Mouse (Mus musculus) megakaryocyte, embryonic 14.5 days (primary cell): ENCODE measurements at regions not wholly inside any gene's neighbourhood (a gene's known extent, or its start where the extent isn't known, plus 50 kb on each side); places are given as distances from the start of the nearest gene placed in this dataset.

Experiments
- H3K27me3 ChIP-seq: replicated peaks from 2 replicates; pipeline ENCODE3; 2012; ENCODE audit warnings: inconsistent platforms
- H3K36me3 ChIP-seq: replicated peaks from 2 replicates; pipeline ENCODE3; 2012; ENCODE audit warnings: low read length, inconsistent platforms, mixed read lengths
- H3K4me1 ChIP-seq: 2 replicates; pipeline ENCODE4 v1.6.1; 2012; ENCODE audit warnings: inconsistent platforms
- H3K4me3 ChIP-seq: replicated peaks from 2 replicates; pipeline ENCODE3; 2012; ENCODE audit warnings: moderate library complexity, mild to moderate bottlenecking, inconsistent platforms
- H3K9me3 ChIP-seq: 2 replicates; pipeline ENCODE4 v1.6.1; 2012; ENCODE audit warnings: inconsistent platforms
- FLI1 ChIP-seq: IDR thresholded peaks from 2 replicates; pipeline ENCODE4 v1.6.1; 2012; ENCODE audit warnings: low read length, inconsistent platforms, mixed read lengths
- GATA1 ChIP-seq: IDR thresholded peaks from 3 replicates; pipeline ENCODE4 v1.6.1; 2012; ENCODE audit warnings: mixed read lengths, low read length, inconsistent platforms, borderline replicate concordance

- peaks cover 13% of the 10 kb centered on the region; the same call in 1 of the 2 replicates for H3K4me1 ChIP-seq
- H3K27me3 ChIP-seq: no peaks in the 10 kb centered on the region
- H3K4me3 ChIP-seq: no peak overlapping the region
- H3K9me3 ChIP-seq: no peaks in the 10 kb centered on the region
- no peak for TF ChIP-seq GATA1
- TF ChIP-seq FLI1: no peak
- H3K36me3 ChIP-seq: no peaks in the 10 kb centered on the region
These were observed 395.7 kb upstream of the Zeb2 start for GRCm38 (mm10) chr2:45512852-45513251.

GRCm38 (mm10) chr2:45511791-45512190, 394.6 kb upstream of the Zeb2 start:
- H3K4me1 ChIP-seq: peaks cover 10% of the 10 kb centered on the region; the same call in 1 of the 2 replicates
- H3K9me3 ChIP-seq: no peaks in the 10 kb centered on the region
- TF ChIP-seq FLI1: no peak
- no peak for TF ChIP-seq GATA1
- H3K36me3 ChIP-seq: no peaks in the 10 kb centered on the region
- no peaks in the 10 kb centered on the region for H3K27me3 ChIP-seq
- H3K4me3 ChIP-seq: no peak overlapping the region

- TF ChIP-seq GATA1 (no peak), FLI1 (no peak)
- peaks cover 3% of the 10 kb centered on the region; the same call in 1 of the 2 replicates for H3K4me1 ChIP-seq
- no peak overlapping the region for H3K4me3 ChIP-seq
- peaks cover 5% of the 10 kb centered on the region; the same call in 1 of the 2 replicates for H3K9me3 ChIP-seq
- H3K36me3 ChIP-seq: peaks cover 7% of the 10 kb centered on the region
- H3K27me3 ChIP-seq: no peaks in the 10 kb centered on the region
These were observed 387.3 kb upstream of the Zeb2 start for GRCm38 (mm10) chr2:45504468-45504867.

GRCm38 (mm10) chr2:45493656-45494055, 376.5 kb upstream of the Zeb2 start:
- no peaks in the 10 kb centered on the region for H3K27me3 ChIP-seq

GRCm38 (mm10) chr2:45486530-45486929, 369.3 kb upstream of the Zeb2 start:
- H3K4me3 ChIP-seq: no peak overlapping the region
- H3K9me3 ChIP-seq: no peaks in the 10 kb centered on the region
- H3K4me1 ChIP-seq: no peaks in the 10 kb centered on the region; the same call in 1 of the 2 replicates
- no peaks in the 10 kb centered on the region for H3K27me3 ChIP-seq
- H3K36me3 ChIP-seq: no peaks in the 10 kb centered on the region
- TF ChIP-seq FLI1: no peak
- no peak for TF ChIP-seq GATA1

More at GRCm38 (mm10) chr2:45493656-45494055, 376.5 kb upstream of the Zeb2 start:
- Histone ChIP-seq H3K4me1 (no peaks in the 10 kb centered on the region; the same call in 1 of the 2 replicates), H3K36me3 (no peaks in the 10 kb centered on the region), H3K4me3 (no peak overlapping the region), H3K9me3 (no peaks in the 10 kb centered on the region)
- no peak for TF ChIP-seq FLI1
- TF ChIP-seq GATA1: no peak

- Histone ChIP-seq H3K36me3 (no peaks in the 10 kb centered on the region), H3K4me3 (no peak overlapping the region), H3K27me3 (no peaks in the 10 kb centered on the region), H3K9me3 (no peaks in the 10 kb centered on the region), H3K4me1 (peaks cover 7% of the 10 kb centered on the region)
- TF ChIP-seq GATA1: no peak
- TF ChIP-seq FLI1: no peak
These were observed 368.3 kb upstream of the Zeb2 start for GRCm38 (mm10) chr2:45485477-45485876.

- Histone ChIP-seq H3K27me3 (no peaks in the 10 kb centered on the region), H3K4me1 (peaks cover 23% of the 10 kb centered on the region), H3K9me3 (no peaks in the 10 kb centered on the region), H3K36me3 (no peaks in the 10 kb centered on the region), H3K4me3 (no peak overlapping the region)
- TF ChIP-seq FLI1: no peak
- TF ChIP-seq GATA1: no peak
These were observed 363.5 kb upstream of the Zeb2 start for GRCm38 (mm10) chr2:45480671-45481070.

- TF ChIP-seq GATA1 (no peak), FLI1 (no peak)
- H3K27me3 ChIP-seq: no peaks in the 10 kb centered on the region
- no peak overlapping the region for H3K4me3 ChIP-seq
- no peaks in the 10 kb centered on the region for H3K9me3 ChIP-seq
- no peaks in the 10 kb centered on the region for H3K36me3 ChIP-seq
- peaks cover 30% of the 10 kb centered on the region for H3K4me1 ChIP-seq
These were observed 358.8 kb upstream of the Zeb2 start for GRCm38 (mm10) chr2:45475996-45476395.

- TF ChIP-seq FLI1 (no peak), GATA1 (no peak)
- Histone ChIP-seq H3K4me3 (no peak overlapping the region), H3K36me3 (no peaks in the 10 kb centered on the region)
These were observed 347.1 kb upstream of the Zeb2 start for GRCm38 (mm10) chr2:45464306-45464705.

GRCm38 (mm10) chr2:45459410-45459809, 342.2 kb upstream of the Zeb2 start:
- no peaks in the 10 kb centered on the region for H3K27me3 ChIP-seq
- TF ChIP-seq FLI1: no peak
- TF ChIP-seq GATA1: no peak
- H3K4me3 ChIP-seq: no peak overlapping the region
- no peaks in the 10 kb centered on the region for H3K36me3 ChIP-seq
- H3K4me1 ChIP-seq: peaks cover 30% of the 10 kb centered on the region
- no peaks in the 10 kb centered on the region for H3K9me3 ChIP-seq

More at GRCm38 (mm10) chr2:45464306-45464705, 347.1 kb upstream of the Zeb2 start:
- H3K27me3 ChIP-seq: no peaks in the 10 kb centered on the region
- H3K4me1 ChIP-seq: peaks cover 20% of the 10 kb centered on the region
- no peaks in the 10 kb centered on the region for H3K9me3 ChIP-seq

- no peak for TF ChIP-seq GATA1
- TF ChIP-seq FLI1: no peak
- Histone ChIP-seq H3K27me3 (no peaks in the 10 kb centered on the region), H3K9me3 (no peaks in the 10 kb centered on the region), H3K4me1 (peaks cover 20% of the 10 kb centered on the region), H3K4me3 (no peak overlapping the region), H3K36me3 (no peaks in the 10 kb centered on the region)
These were observed 337.6 kb upstream of the Zeb2 start for GRCm38 (mm10) chr2:45454811-45455210.
